Mouse (Mus musculus) brain, embryonic 14.5 days (tissue): ENCODE results near the gene Slc1a7.

Experiments used
- CTCF ChIP-seq: fragments of 200-500 bp; IDR thresholded peaks from 2 replicates; pipeline ENCODE4 v1.5.1; 2012; ENCODE audit warnings: inconsistent platforms, mild to moderate bottlenecking, moderate library complexity, borderline replicate concordance; ENCODE audit not compliant: insufficient read depth, insufficient read length; ENCODE audit errors: extremely low read depth
- POLR2A ChIP-seq: fragments of 200-500 bp; IDR thresholded peaks from 2 replicates; pipeline ENCODE4 v1.6.1; 2012; ENCODE audit warnings: mild to moderate bottlenecking, inconsistent platforms, borderline replicate concordance; ENCODE audit not compliant: poor library complexity, insufficient read depth, insufficient read length, severe bottlenecking; ENCODE audit errors: extremely low read depth

DNA sequence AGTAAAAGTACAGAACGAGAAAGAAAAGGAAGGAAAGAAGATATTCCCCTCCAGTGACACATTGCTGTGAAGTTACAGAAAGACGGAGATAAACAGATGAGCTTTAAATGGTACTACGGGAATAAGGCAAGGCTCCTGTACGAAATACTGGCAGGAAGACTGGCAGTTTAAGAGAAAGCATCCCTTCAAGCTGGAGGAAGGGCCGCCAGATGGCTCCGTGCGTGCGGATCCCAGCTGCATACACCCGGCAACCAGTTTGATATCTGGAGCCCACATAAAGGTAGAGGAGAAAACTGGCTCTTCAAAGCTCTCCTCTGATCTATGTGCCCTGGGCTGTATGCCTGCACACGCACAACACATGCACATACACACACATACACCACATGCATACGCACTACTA lies 6.4 kb downstream of the Slc1a7 start:
- no peak for TF ChIP-seq CTCF
- TF ChIP-seq POLR2A: no peak
